Mouse (Mus musculus) liver, postnatal 0 days (tissue): Measurements from ENCODE around the gene Rae1.

Experiments
- CTCF ChIP-seq: sonication (generic); IDR thresholded peaks from 2 replicates; pipeline ENCODE4 v1.5.1; 2016; ENCODE audit warnings: antibody characterized with exemption, low read depth
- EP300 ChIP-seq: IDR thresholded peaks from 2 replicates; pipeline ENCODE4 v1.6.1; 2016; ENCODE audit warnings: antibody characterized with exemption, low read depth, mild to moderate bottlenecking

DNA sequence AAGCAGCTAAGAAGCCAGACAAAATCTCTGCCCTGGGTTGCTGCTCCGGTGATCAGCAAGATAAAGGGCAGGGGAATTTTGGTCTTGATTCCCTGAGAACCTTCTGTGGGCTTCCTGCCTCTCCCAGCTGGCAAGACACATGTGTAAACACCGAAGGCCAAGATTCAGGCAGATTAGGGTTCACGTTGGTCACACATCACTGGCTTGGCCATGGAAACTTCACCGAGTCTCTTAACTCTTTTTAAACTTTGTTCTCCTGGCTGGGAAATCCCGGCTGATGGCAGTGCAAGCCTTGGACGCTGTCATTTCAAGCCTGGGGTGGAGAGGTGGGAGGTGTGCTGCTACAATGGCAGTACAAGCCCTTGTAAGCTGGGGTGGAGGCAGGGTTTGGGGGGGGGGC lies 38.7 kb upstream of the Rae1 start:
- TF ChIP-seq CTCF (no peak), EP300 (no peak)
